Comparison of ENCODE assay signal across 9 mouse cellular contexts in the genomic region with DNA sequence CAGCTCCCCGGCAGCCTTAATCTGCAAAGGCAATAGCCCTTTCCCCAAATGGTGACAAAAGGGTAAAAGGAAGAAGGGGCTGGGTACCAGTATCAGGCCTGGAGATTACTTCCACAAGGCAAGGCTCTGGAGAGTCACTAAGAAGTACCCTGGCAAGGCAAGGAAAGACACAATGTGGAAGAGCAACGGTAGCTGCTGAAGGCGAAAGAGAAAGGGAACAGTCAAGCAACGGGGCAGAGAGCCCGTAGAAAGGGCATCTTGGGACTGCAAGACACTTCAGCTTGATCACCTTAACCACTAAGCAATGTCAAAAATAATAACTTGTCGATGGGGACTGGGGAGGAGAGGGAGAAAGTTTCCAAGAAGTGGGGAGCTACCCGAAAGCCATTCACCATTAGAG.
DNase-seq lines count a peak whose midpoint lies in the region; ATAC-seq and TF ChIP-seq lines count a peak whose summit lies in the region.
"Had no signal": no experiment of that assay in that cellular context is flagged by ENCODE, and none has a peak within 500 bp of the region (broad histone marks: within the 10 kb centered on the region; RNA-seq: fewer than 3 reads in every experiment).

No protein-coding gene starts in this region.

- peak overlapping the region; percentile 98 for H3K4me2 ChIP-seq in neural tube, embryonic 11.5 days (ENCODE audit: low read depth)
- H3K4me2 ChIP-seq in limb, embryonic 15.5 days = peak overlapping the region; percentile 91

- no peak overlapping the region for H3K9ac ChIP-seq in heart, adult 2 months (ENCODE audit: low read depth, low read length)
- H3K9ac ChIP-seq in neural tube, embryonic 11.5 days (ENCODE audit: low read length) = no peak overlapping the region
- H3K9ac ChIP-seq in limb, embryonic 15.5 days = no peak overlapping the region

- intact Hi-C loops in heart, adult 2 months (cut with DNase I) = loop anchor here (2.0 to 10.0 kb wide), 2 partner anchors 262 to 460 kb away; no protein-coding TSS in a partner anchor
- intact Hi-C loops in heart, postnatal 25 days (cut with DNase I) = loop anchor here (5.0 kb wide), 1 partner anchor 459 kb away; no protein-coding TSS in a partner anchor
- intact Hi-C loops in gastrocnemius, postnatal 14 days (cut with DNase I; ENCODE audit: low total_unique reads) = loop anchor here (5.0 kb wide), 1 partner anchor 459 kb away; no protein-coding TSS in a partner anchor

- no peaks in the 10 kb centered on the region for H3K79me2 ChIP-seq in heart, adult 2 months (replicated peaks; ENCODE audit: control insufficient read depth, insufficient read depth, low read length)

- no peak overlapping the region; the same call in 1 of the 2 replicates for H3K4me3 ChIP-seq in heart, adult 2 months
- peak overlapping the region; percentile 65 for H3K4me3 ChIP-seq in neural tube, embryonic 11.5 days (ENCODE audit: low read depth, low read length)
- peak overlapping the region; percentile 68 for H3K4me3 ChIP-seq in limb, embryonic 15.5 days

- no peaks in the 10 kb centered on the region for H3K9me3 ChIP-seq in neural tube, embryonic 11.5 days (ENCODE audit: control insufficient read depth, low read length)
- no peaks in the 10 kb centered on the region for H3K9me3 ChIP-seq in limb, embryonic 15.5 days

- TF ChIP-seq POLR2A in heart, adult 2 months (IDR thresholded peaks at IDR 0.05; ENCODE audit: insufficient read depth, low read depth, low read length) = no peak

- TF ChIP-seq EP300 in heart, adult 2 months (IDR thresholded peaks at IDR 0.05; ENCODE audit: insufficient read depth, low read depth, low read length) = no peak

- DNase-seq in heart, adult 2 months = no peak
- no peak for DNase-seq in heart, postnatal 25 days (ENCODE audit: low spot score)
- DNase-seq in neural tube, embryonic 11.5 days (ENCODE audit: low spot score) = no peak
- DNase-seq in neural tube, embryonic 10.5 days (ENCODE audit: extremely low spot score, low spot score) = no peak
- DNase-seq in B cell, adult 2 months = no peak
- no peak for DNase-seq in gastrocnemius, postnatal 14 days
- DNase-seq in urinary bladder, postnatal 25 days (ENCODE audit: low spot score) = no peak

- H3K36me3 ChIP-seq in heart, adult 2 months (ENCODE audit: control insufficient read depth, insufficient read depth, low read length) = no peaks in the 10 kb centered on the region
- H3K36me3 ChIP-seq in neural tube, embryonic 11.5 days (ENCODE audit: control insufficient read depth, insufficient read depth, low read length) = no peaks in the 10 kb centered on the region
- H3K36me3 ChIP-seq in limb, embryonic 15.5 days = no peaks in the 10 kb centered on the region

- no peak for TF ChIP-seq CTCF in heart, adult 2 months (IDR thresholded peaks at IDR 0.05)

- WGBS in heart, adult 2 months = 34% methylated on average over 7 of the region's 7 CpGs
- 19% methylated on average over 7 of the region's 7 CpGs for WGBS in neural tube, embryonic 11.5 days
- 15% methylated on average over 7 of the region's 7 CpGs for WGBS in limb, embryonic 15.5 days

- no peaks in the 10 kb centered on the region for H3K27me3 ChIP-seq in heart, adult 2 months (ENCODE audit: control insufficient read depth, insufficient read depth, low read length)
- H3K27me3 ChIP-seq in neural tube, embryonic 11.5 days (ENCODE audit: control insufficient read depth, insufficient read depth, low read length) = peaks cover 21% of the 10 kb centered on the region
- peaks cover 26% of the 10 kb centered on the region for H3K27me3 ChIP-seq in limb, embryonic 15.5 days

- ATAC-seq in neural tube, embryonic 11.5 days (ENCODE audit: insufficient read depth, low FRiP score, low TSS enrichment) = no peak
- no peak for ATAC-seq in limb, embryonic 15.5 days (ENCODE audit: insufficient number of reproducible peaks, low FRiP score, low TSS enrichment, low read depth)
- ATAC-seq: activated CD4-positive, CD25-positive, alpha-beta regulatory T cell, adult 4 months had no signal

- H3K27ac ChIP-seq in heart, adult 2 months = peak overlapping the region; percentile 57; the same call in 1 of the 2 replicates
- no peak overlapping the region for H3K27ac ChIP-seq in neural tube, embryonic 11.5 days (ENCODE audit: low read depth, low read length)
- no peak overlapping the region for H3K27ac ChIP-seq in limb, embryonic 15.5 days

- no peaks in the 10 kb centered on the region for H3K4me1 ChIP-seq in heart, adult 2 months (ENCODE audit: control insufficient read depth, insufficient read depth, low read length)
- H3K4me1 ChIP-seq in neural tube, embryonic 11.5 days (ENCODE audit: control insufficient read depth, insufficient read depth, low read length) = no peaks in the 10 kb centered on the region; the same call in 1 of the 2 replicates
- peaks cover 32% of the 10 kb centered on the region for H3K4me1 ChIP-seq in limb, embryonic 15.5 days
